ENCODE assay signal across 10 mouse cellular contexts in the genomic region with DNA sequence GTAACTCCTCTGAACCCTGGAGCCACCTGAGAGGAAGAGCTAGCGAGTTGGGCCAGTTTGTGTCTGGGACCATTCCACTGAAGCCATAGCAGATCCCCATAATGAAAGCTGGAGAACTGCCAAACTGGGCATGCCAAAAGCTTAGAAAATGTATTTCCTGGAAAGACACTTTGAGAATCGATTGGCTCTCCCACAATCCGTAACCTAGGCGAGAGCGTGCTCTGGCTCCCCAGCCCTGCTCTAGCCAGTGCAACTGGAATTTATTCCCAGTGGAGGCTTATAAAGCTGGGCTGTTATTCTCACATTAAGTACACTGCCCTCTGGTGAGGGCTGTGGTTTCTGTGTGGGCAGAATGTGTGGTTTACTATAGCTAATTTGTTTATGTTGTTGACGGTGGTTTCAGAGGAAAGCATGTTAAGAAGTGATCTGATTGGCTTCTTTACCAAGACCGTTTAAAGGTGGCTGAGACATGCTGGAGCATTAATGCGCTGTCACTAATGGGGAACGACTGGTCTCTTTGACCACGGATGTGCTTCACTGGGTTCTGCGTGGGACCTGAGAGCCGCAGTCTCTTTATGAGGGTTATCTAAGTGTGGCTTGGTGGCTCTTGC.
DNase-seq lines count a peak whose midpoint lies in the region; ATAC-seq lines count a peak whose summit lies in the region.
"Had no signal": no experiment of that assay in that cellular context is flagged by ENCODE, and none has a peak within 500 bp of the region (broad histone marks: within the 10 kb centered on the region; RNA-seq: fewer than 3 reads in every experiment).

No protein-coding gene starts in this region.

- H3K27me3 ChIP-seq in limb, embryonic 12.5 days = no peaks in the 10 kb centered on the region
- H3K27me3 ChIP-seq: liver, embryonic 13.5 days had no signal

- no peak overlapping the region for H3K4me3 ChIP-seq in limb, embryonic 12.5 days (replicated peaks)
- H3K4me3 ChIP-seq: liver, embryonic 13.5 days had no signal

- WGBS in limb, embryonic 12.5 days = 44% methylated on average over 12 of the region's 12 CpGs

- H3K4me1 ChIP-seq in limb, embryonic 12.5 days (replicated peaks) = peaks cover 67% of the 10 kb centered on the region
- H3K4me1 ChIP-seq: liver, embryonic 13.5 days had no signal

- peak; percentile 23 for DNase-seq in adrenal gland, postnatal 14 days
- DNase-seq in adrenal gland, adult 18-20 months (ENCODE audit: low spot score in 2 of 2) = no peak
- DNase-seq in 416B (ENCODE audit: low read depth) = peak; percentile 25
- DNase-seq in heart, postnatal 14 days = peak; percentile 6 to 10
- no peak for DNase-seq in layer of hippocampus, postnatal 25 days (ENCODE audit: extremely low spot score in 1 of 2, low spot score in 1 of 2)
- DNase-seq in frontal cortex, postnatal 14 days (ENCODE audit: low spot score in 2 of 2) = no peak
- DNase-seq: adrenal gland, adult 2 months; liver, embryonic 13.5 days had no signal

- ATAC-seq in limb, embryonic 12.5 days (ENCODE audit: insufficient number of reproducible peaks, insufficient read depth, low FRiP score, low TSS enrichment, low read depth) = peak; percentile 49; the same call in 1 of the 2 replicates
- ATAC-seq in granulocyte monocyte progenitor cell, adult 5-6 weeks (replicated peaks; ENCODE audit: poor library complexity, severe bottlenecking) = no peak

- intact Hi-C loops in heart, postnatal 14 days (cut with DNase I) = loop anchor here (5.0 to 10.0 kb wide), 2 partner anchors 84 to 232 kb away; no protein-coding TSS in a partner anchor

- H3K27ac ChIP-seq in limb, embryonic 12.5 days = peak overlapping the region; percentile 75
- H3K27ac ChIP-seq: liver, embryonic 13.5 days had no signal

- no peaks in the 10 kb centered on the region for H3K9me3 ChIP-seq in limb, embryonic 12.5 days
- H3K9me3 ChIP-seq: liver, embryonic 13.5 days had no signal

- H3K4me2 ChIP-seq in limb, embryonic 12.5 days = 0 out of 2 replicates have a peak overlapping the region, but pooled peaks have one; percentile 9
- H3K4me2 ChIP-seq: liver, embryonic 13.5 days had no signal

- no peaks in the 10 kb centered on the region for H3K36me3 ChIP-seq in limb, embryonic 12.5 days
- H3K36me3 ChIP-seq: liver, embryonic 13.5 days had no signal

- H3K9ac ChIP-seq in limb, embryonic 12.5 days (replicated peaks) = no peak overlapping the region
- H3K9ac ChIP-seq: liver, embryonic 13.5 days had no signal

Comparison
In these comparisons a context has a peak if more than half of its experiments do, and no peak if none do; other contexts are left out.
1. DNase-seq: peak in adrenal gland, postnatal 14 days (single experiment), 416B (single experiment) and heart, postnatal 14 days (2 of 2); none in adrenal gland, adult 18-20 months (0 of 2), layer of hippocampus, postnatal 25 days (0 of 2) and frontal cortex, postnatal 14 days (0 of 2).